Mouse (Mus musculus) retina, adult 2 months (tissue): ENCODE measurements around the gene Wscd1.

Source experiments
- DNase-seq: peaks from one replicate; pipeline ENCODE4 v3.0.0-alpha.2; 2012; ENCODE audit warnings: low read depth, low spot score

The Wscd1 gene

GRCm38 (mm10) chr11:71822031-71822430 lies 72.3 kb downstream of the Wscd1 start:
- no peak for DNase-seq

- DNase-seq = no peak
Observed at GRCm38 (mm10) chr11:71824971-71825370, 75.3 kb downstream of the Wscd1 start.
